Comparison of ENCODE assay signal across 1 mouse cellular context in the genomic region with DNA sequence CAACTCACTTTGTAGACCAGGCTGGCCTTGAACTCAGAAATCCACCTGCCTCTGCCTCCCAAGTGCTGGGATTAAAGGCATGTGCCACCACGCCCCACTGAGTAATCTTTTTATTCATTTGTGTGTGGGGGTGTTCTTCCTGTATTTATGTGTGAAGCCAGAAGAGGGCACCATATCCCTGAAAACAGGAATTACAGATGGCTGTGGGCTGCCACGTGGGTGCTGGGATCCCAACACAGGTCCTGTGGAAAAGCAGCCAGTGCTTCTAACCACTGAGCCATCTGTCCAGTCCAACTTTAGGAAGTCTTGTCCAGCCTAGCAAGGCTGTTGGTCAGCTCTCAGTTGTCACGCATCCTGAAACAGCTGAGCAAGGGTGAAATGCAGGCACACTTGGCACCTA.
TF ChIP-seq lines count a peak whose summit lies in the region.

No protein-coding gene starts in this region.

TF ChIP-seq in MEL, 35 proteins besides CTCF, POLR2A, EP300 and RAD21 (continued from another document):
- TF ChIP-seq E2F4 (IDR thresholded peaks at IDR 0.05; ENCODE audit: borderline replicate concordance, low read depth, low read length), result no peak
- no peak for TF ChIP-seq SIN3A (IDR thresholded peaks at IDR 0.05; ENCODE audit: low read length)
- TF ChIP-seq POLR2AphosphoS5 (IDR thresholded peaks at IDR 0.05; ENCODE audit: borderline replicate concordance, low read depth, low read length), result no peak
- no peak for TF ChIP-seq ZMIZ1 (IDR thresholded peaks at IDR 0.05; ENCODE audit: low read depth, low read length)
- TF ChIP-seq GABPA (IDR thresholded peaks at IDR 0.05; ENCODE audit: low read depth, low read length), result no peak
- TF ChIP-seq MYC (IDR thresholded peaks at IDR 0.05; ENCODE audit: low read depth, low read length), result no peak
- no peak for TF ChIP-seq MAFK (IDR thresholded peaks at IDR 0.05; ENCODE audit: borderline replicate concordance, low read depth, low read length)
- TF ChIP-seq TCF12 (IDR thresholded peaks at IDR 0.05; ENCODE audit: low read depth, low read length), result no peak
- no peak for TF ChIP-seq POLR2AphosphoS2 (IDR thresholded peaks at IDR 0.05; ENCODE audit: low read length)
- TF ChIP-seq ETS1 (IDR thresholded peaks at IDR 0.05; ENCODE audit: low read depth, low read length), result no peak
- TF ChIP-seq KAT2A (conservative IDR thresholded peaks at IDR 0.05; ENCODE audit: low read depth, low read length), result no peak
